Mouse (Mus musculus) heart, adult 18-20 months (tissue): ENCODE measurements around the gene Tex45. TPM values are rescaled to one million over a fixed set of nuclear protein-coding genes. Genes with fewer than 3 reads are reported as not detected.
A peak's percentile ranks its signal among the peaks of the same experiment; 100 is the strongest.

Experiments
- DNase-seq, 2 experiments: peaks; one replicate each; pipeline ENCODE4 v3.0.0; 2021 to 2022; ENCODE audit warnings: mixed read lengths in 1 of 2
- long read RNA-seq, 2 experiments: library from polyadenylated mRNA; stranded (forward); transcript quantifications; one replicate each; pipeline ENCODE4 v2.0.0; 2021
- total RNA-seq, 2 experiments: library from RNA; stranded (reverse); gene quantifications; 2 replicates each; pipeline ENCODE4 v1.2.3; 2021

The Tex45 gene
- not detected for total RNA-seq
- long read RNA-seq, experiment 1, partial matches to known transcripts = 1 of 1 reads
- long read RNA-seq, experiment 1, other reads (novel, unspliced or antisense) = 0 of 1 reads
- long read RNA-seq, experiment 2 = 0 reads

GRCm38 (mm10) chr8:3470562-3470961 is at the start of gene Tex45:
Gene Tex45 (plus strand): TSS chr8:3470862.
- no peak for DNase-seq

GRCm38 (mm10) chr8:3421507-3421906 is 49.2 kb upstream of the Tex45 start:
- DNase-seq = no peak

GRCm38 (mm10) chr8:3425217-3425616 is 45.4 kb upstream of the Tex45 start:
- peak in 1 of 2 experiments; percentile 53 for DNase-seq

- DNase-seq = no peak
Observed at GRCm38 (mm10) chr8:3426211-3426610, 44.5 kb upstream of the Tex45 start.

GRCm38 (mm10) chr8:3428426-3428825 is 42.2 kb upstream of the Tex45 start:
- DNase-seq = no peak

- DNase-seq = peak; percentile 49 to 61
Observed at GRCm38 (mm10) chr8:3429966-3430365, 40.7 kb upstream of the Tex45 start.

- DNase-seq = no peak
Observed at GRCm38 (mm10) chr8:3431113-3431512, 39.5 kb upstream of the Tex45 start.

GRCm38 (mm10) chr8:3436492-3436891 is 34.2 kb upstream of the Tex45 start:
- DNase-seq = no peak

- DNase-seq = no peak
Observed at GRCm38 (mm10) chr8:3439510-3439909, 31.2 kb upstream of the Tex45 start.

- DNase-seq = no peak
Observed at GRCm38 (mm10) chr8:3449226-3449625, 21.4 kb upstream of the Tex45 start.

GRCm38 (mm10) chr8:3450670-3451069 is 20.0 kb upstream of the Tex45 start:
- DNase-seq = peak; percentile 32 to 70

- no peak for DNase-seq
Observed at GRCm38 (mm10) chr8:3451992-3452391, 18.7 kb upstream of the Tex45 start.

- DNase-seq = no peak
Observed at GRCm38 (mm10) chr8:3463248-3463647, 7.4 kb upstream of the Tex45 start.

GRCm38 (mm10) chr8:3464309-3464708 is 6.4 kb upstream of the Tex45 start:
- DNase-seq = no peak

- DNase-seq = peak; percentile 98 to 100
Observed at GRCm38 (mm10) chr8:3467006-3467885, 3.4 kb upstream of the Tex45 start, which contains the start of gene Pex11g. Gene Pex11g (minus strand): TSS chr8:3467680.

- DNase-seq = peak in 1 of 2 experiments; percentile 19
Observed at GRCm38 (mm10) chr8:3467886-3468545, 2.6 kb upstream of the Tex45 start.

- no peak for DNase-seq
Observed at GRCm38 (mm10) chr8:3468838-3469237, 1.8 kb upstream of the Tex45 start.

GRCm38 (mm10) chr8:3475715-3476429 is 5.2 kb downstream of the Tex45 start:
- DNase-seq = no peak

- DNase-seq = no peak
Observed at GRCm38 (mm10) chr8:3480221-3480785, 9.6 kb downstream of the Tex45 start.

- no peak for DNase-seq
Observed at GRCm38 (mm10) chr8:3481605-3482004, 10.9 kb downstream of the Tex45 start.

- no peak for DNase-seq
Observed at GRCm38 (mm10) chr8:3482240-3482740, 11.6 kb downstream of the Tex45 start.

GRCm38 (mm10) chr8:3483546-3483945 is 12.9 kb downstream of the Tex45 start:
- no peak for DNase-seq
